Mouse (Mus musculus) MEL (cell line): ENCODE data around the gene Fam19a1. TPM values are rescaled to one million over a fixed set of nuclear protein-coding genes. Genes with fewer than 3 reads are reported as not detected.

Source experiments
- DNase-seq: peaks from one replicate; pipeline ENCODE4 v3.0.0; 2011; ENCODE audit warnings: low read depth, low spot score
- H3K27ac ChIP-seq: 2 replicates; pipeline ENCODE4 v1.5.1; 2012; ENCODE audit warnings: low read depth, mild to moderate bottlenecking, control low read depth, low read length, moderate library complexity; ENCODE audit not compliant: control insufficient read depth
- H3K27me3 ChIP-seq, 2 experiments: fragments of 150-350 bp in 1 of 2; sonication (generic) in 1 of 2; 2 replicates each; pipeline ENCODE4 v1.6.1; 2012; ENCODE audit warnings: low read length in 2 of 2, mild to moderate bottlenecking in 2 of 2, improper control_type of control experiment in 1 of 2, moderate library complexity in 1 of 2; ENCODE audit not compliant: insufficient read depth in 2 of 2, control insufficient read depth in 1 of 2
- H3K36me3 ChIP-seq, 2 experiments: 2 replicates each; pipeline ENCODE4 v1.6.1; 2012 to 2014; ENCODE audit warnings: low read length in 2 of 2, improper control_type of control experiment in 1 of 2, inconsistent platforms in 1 of 2, mild to moderate bottlenecking in 1 of 2; ENCODE audit not compliant: insufficient read depth in 2 of 2, control insufficient read depth in 1 of 2
- H3K4me1 ChIP-seq, 2 experiments: fragments of 150-350 bp in 1 of 2; sonication (generic) in 1 of 2; 2 replicates each; pipeline ENCODE4 v1.6.1; 2012; ENCODE audit warnings: low read length in 2 of 2, improper control_type of control experiment in 1 of 2, mild to moderate bottlenecking in 1 of 2; ENCODE audit not compliant: insufficient read depth in 2 of 2, control insufficient read depth in 1 of 2
- H3K4me3 ChIP-seq, 2 experiments: fragments of 150-350 bp in 1 of 2; sonication (generic) in 1 of 2; 2 replicates each; pipeline ENCODE4 v1.5.1; 2012; ENCODE audit warnings: low read depth in 2 of 2, low read length in 2 of 2, mild to moderate bottlenecking in 2 of 2, moderate library complexity in 2 of 2, control low read depth in 1 of 2, improper control_type of control experiment in 1 of 2; ENCODE audit not compliant: control insufficient read depth in 1 of 2, insufficient read depth in 1 of 2
- H3K79me2 ChIP-seq: 2 replicates; pipeline ENCODE4 v1.6.1; 2012; ENCODE audit warnings: mild to moderate bottlenecking, low read length, moderate library complexity; ENCODE audit not compliant: control insufficient read depth, poor library complexity, insufficient read depth
- H3K9ac ChIP-seq: 2 replicates; pipeline ENCODE4 v1.6.1; 2012; ENCODE audit warnings: low read depth, mild to moderate bottlenecking, control low read depth, low read length, moderate library complexity; ENCODE audit not compliant: control insufficient read depth, poor library complexity, severe bottlenecking
- H3K9me3 ChIP-seq: fragments of 150-350 bp; sonication (generic); replicated peaks from 2 replicates; pipeline ENCODE4 v1.6.1; 2012; ENCODE audit warnings: mild to moderate bottlenecking, low read length, improper control_type of control experiment, moderate library complexity; ENCODE audit not compliant: insufficient read depth
- BHLHE40 ChIP-seq: IDR thresholded peaks from 2 replicates; pipeline ENCODE4 v1.6.1; 2012; ENCODE audit warnings: low read depth, mild to moderate bottlenecking, inconsistent platforms, low read length, improper control_type of control experiment, borderline replicate concordance
- ELF1 ChIP-seq: IDR thresholded peaks from 2 replicates; pipeline ENCODE4 v1.6.1; 2014; ENCODE audit warnings: low read depth, mild to moderate bottlenecking, inconsistent platforms, low read length, improper control_type of control experiment, moderate library complexity
- ETS1 ChIP-seq: IDR thresholded peaks from 2 replicates; pipeline ENCODE4 v1.6.1; 2012; ENCODE audit warnings: low read depth, mild to moderate bottlenecking, inconsistent platforms, low read length, improper control_type of control experiment, moderate library complexity
- GABPA ChIP-seq: IDR thresholded peaks from 2 replicates; pipeline ENCODE4 v1.6.1; 2012; ENCODE audit warnings: low read depth, mild to moderate bottlenecking, inconsistent platforms, low read length, improper control_type of control experiment, moderate library complexity
- GATA1 ChIP-seq: IDR thresholded peaks from 2 replicates; pipeline ENCODE4 v1.6.1; 2011; ENCODE audit warnings: low read depth, low read length, improper control_type of control experiment
- HCFC1 ChIP-seq: IDR thresholded peaks from 2 replicates; pipeline ENCODE4 v1.6.1; 2012; ENCODE audit warnings: low read depth, mild to moderate bottlenecking, inconsistent platforms, low read length, improper control_type of control experiment, moderate library complexity
- KAT2A ChIP-seq: conservative IDR thresholded peaks from 2 replicates; pipeline ENCODE4 v1.6.1; 2012; ENCODE audit warnings: low read depth, low read length, improper control_type of control experiment, inconsistent platforms
- MAFK ChIP-seq: IDR thresholded peaks from 2 replicates; pipeline ENCODE4 v1.6.1; 2011; ENCODE audit warnings: low read depth, mild to moderate bottlenecking, low read length, improper control_type of control experiment, borderline replicate concordance
- MAX ChIP-seq: IDR thresholded peaks from 2 replicates; pipeline ENCODE4 v1.6.1; 2011; ENCODE audit warnings: low read length, improper control_type of control experiment
- MAZ ChIP-seq: IDR thresholded peaks from 2 replicates; pipeline ENCODE4 v1.6.1; 2012; ENCODE audit warnings: low read depth, mild to moderate bottlenecking, inconsistent platforms, low read length, improper control_type of control experiment
- MEF2A ChIP-seq: IDR thresholded peaks from 2 replicates; pipeline ENCODE4 v1.6.1; 2014; ENCODE audit warnings: low read depth, mild to moderate bottlenecking, inconsistent platforms, low read length, improper control_type of control experiment; ENCODE audit not compliant: poor library complexity, insufficient replicate concordance, severe bottlenecking; ENCODE audit errors: extremely low read depth
- MYC ChIP-seq: IDR thresholded peaks from 2 replicates; pipeline ENCODE4 v1.6.1; 2011; ENCODE audit warnings: low read depth, mild to moderate bottlenecking, low read length, improper control_type of control experiment, moderate library complexity
- POLR2A ChIP-seq, 2 experiments: IDR thresholded peaks; 2 replicates each; pipeline ENCODE4 v1.6.1; 2011 to 2012; ENCODE audit warnings: low read length in 2 of 2, mild to moderate bottlenecking in 2 of 2, control low read depth in 1 of 2, improper control_type of control experiment in 1 of 2, low read depth in 1 of 2, moderate library complexity in 1 of 2; ENCODE audit not compliant: control insufficient read depth in 1 of 2, insufficient read depth in 1 of 2, poor library complexity in 1 of 2
- RAD21 ChIP-seq: IDR thresholded peaks from 2 replicates; pipeline ENCODE4 v1.6.1; 2011; ENCODE audit warnings: mild to moderate bottlenecking, low read depth, low read length, improper control_type of control experiment
- SMC3 ChIP-seq: IDR thresholded peaks from 2 replicates; pipeline ENCODE4 v1.6.1; 2011; ENCODE audit warnings: low read depth, low read length, improper control_type of control experiment
- TBP ChIP-seq: IDR thresholded peaks from 2 replicates; pipeline ENCODE4 v1.8.0; 2011; ENCODE audit warnings: low read depth, low read length, improper control_type of control experiment
- USF2 ChIP-seq, 2 experiments: IDR thresholded peaks; 2 replicates each; pipeline ENCODE4 v1.6.1; 2011 to 2012; ENCODE audit warnings: improper control_type of control experiment in 2 of 2, low read length in 2 of 2, borderline replicate concordance in 1 of 2, inconsistent platforms in 1 of 2, low read depth in 1 of 2, mild to moderate bottlenecking in 1 of 2; ENCODE audit not compliant: insufficient read depth in 1 of 2
- ZC3H11A ChIP-seq: IDR thresholded peaks from 2 replicates; pipeline ENCODE4 v1.6.1; 2012; ENCODE audit warnings: low read depth, mild to moderate bottlenecking, inconsistent platforms, low read length, improper control_type of control experiment
- ZKSCAN1 ChIP-seq: IDR thresholded peaks from 2 replicates; pipeline ENCODE4 v1.6.1; 2012; ENCODE audit warnings: low read depth, mild to moderate bottlenecking, inconsistent platforms, low read length, improper control_type of control experiment, moderate library complexity
- polyA plus RNA-seq, 2 experiments: library from polyadenylated mRNA; stranded (reverse) in 1 of 2; unstranded in 1 of 2; fragments of >175 nt in 1 of 2; fragments of >200 nt in 1 of 2; gene quantifications; 2 replicates each; pipeline versions ENCODE4 v1.2.1 to v1.2.4; 2012; ENCODE audit warnings: low replicate concordance in 2 of 2, low read depth in 1 of 2; ENCODE audit not compliant: insufficient read length in 2 of 2, insufficient read depth in 1 of 2, missing spikeins in 1 of 2
- total RNA-seq: library from RNA; depleted of rRNA; stranded (reverse); fragments of 300-350 nt; gene quantifications from 2 replicates; pipeline ENCODE4 v1.2.3, GENCODE M21; 2012

Fam19a1 gene
- total and polyA plus RNA-seq, 3 experiments, result not detected

GRCm38 (mm10) chr6:96116148-96116533, 3.2 kb downstream of the Fam19a1 start:
- DNase-seq, result no peak
- no peak overlapping the region for H3K27ac ChIP-seq
- H3K79me2 ChIP-seq, result no peaks in the 10 kb centered on the region
- H3K36me3 ChIP-seq, result no peaks in the 10 kb centered on the region
- H3K4me1 ChIP-seq, result no peaks in the 10 kb centered on the region
- H3K9ac ChIP-seq, result no peak overlapping the region
- no peaks in the 10 kb centered on the region for H3K27me3 ChIP-seq
- H3K4me3 ChIP-seq, result no peak overlapping the region
- no peaks in the 10 kb centered on the region for H3K9me3 ChIP-seq
- no peak for TF ChIP-seq BHLHE40

- H3K27ac ChIP-seq, result no peak overlapping the region
- H3K36me3 ChIP-seq, result no peaks in the 10 kb centered on the region
- no peak overlapping the region for H3K4me3 ChIP-seq
- H3K4me1 ChIP-seq, result no peaks in the 10 kb centered on the region
- H3K9me3 ChIP-seq, result no peaks in the 10 kb centered on the region
- no peak for TF ChIP-seq GABPA
- no peak for TF ChIP-seq USF2 (IDR thresholded peaks at IDR 0.05; ENCODE audit: borderline replicate concordance in 1 of 2, insufficient read depth in 1 of 2, low read depth in 1 of 2, low read length in 2 of 2)
- no peak for TF ChIP-seq MEF2A
- no peak for TF ChIP-seq ELF1
- TF ChIP-seq RAD21, result no peak
- TF ChIP-seq ZC3H11A, result no peak
- no peak for TF ChIP-seq ZKSCAN1
- no peak for TF ChIP-seq HCFC1
- TF ChIP-seq SMC3, result no peak
- no peak for TF ChIP-seq MAFK
- no peak for TF ChIP-seq MAZ
- TF ChIP-seq MYC, result no peak
- TF ChIP-seq POLR2A (IDR thresholded peaks at IDR 0.05; ENCODE audit: control insufficient read depth in 1 of 2, insufficient read depth in 1 of 2, low read depth in 1 of 2, low read length in 2 of 2, poor library complexity in 1 of 2), result no peak
- no peak for TF ChIP-seq ETS1
- TF ChIP-seq MAX, result no peak
- TF ChIP-seq TBP, result no peak
- TF ChIP-seq GATA1, result no peak
- TF ChIP-seq KAT2A, result no peak
- DNase-seq, result no peak
- no peaks in the 10 kb centered on the region for H3K27me3 ChIP-seq
- no peak overlapping the region for H3K9ac ChIP-seq
- no peaks in the 10 kb centered on the region for H3K79me2 ChIP-seq
Measured at GRCm38 (mm10) chr6:96116534-96117272, 3.7 kb downstream of the Fam19a1 start.
